Mouse (Mus musculus) left cerebral cortex, adult 9 months (tissue): ENCODE data around the gene Zfp760.
"Not testable (repeated sequence)": the region's sequence is repeated elsewhere in the genome, so short reads cannot be mapped to it uniquely, and the experiment has no call there.

Source experiments
- DNase-seq, 2 experiments: peaks; one replicate each; pipeline ENCODE4 v3.0.0; 2022; ENCODE audit warnings: low spot score in 2 of 2

The Zfp760 gene

DNA sequence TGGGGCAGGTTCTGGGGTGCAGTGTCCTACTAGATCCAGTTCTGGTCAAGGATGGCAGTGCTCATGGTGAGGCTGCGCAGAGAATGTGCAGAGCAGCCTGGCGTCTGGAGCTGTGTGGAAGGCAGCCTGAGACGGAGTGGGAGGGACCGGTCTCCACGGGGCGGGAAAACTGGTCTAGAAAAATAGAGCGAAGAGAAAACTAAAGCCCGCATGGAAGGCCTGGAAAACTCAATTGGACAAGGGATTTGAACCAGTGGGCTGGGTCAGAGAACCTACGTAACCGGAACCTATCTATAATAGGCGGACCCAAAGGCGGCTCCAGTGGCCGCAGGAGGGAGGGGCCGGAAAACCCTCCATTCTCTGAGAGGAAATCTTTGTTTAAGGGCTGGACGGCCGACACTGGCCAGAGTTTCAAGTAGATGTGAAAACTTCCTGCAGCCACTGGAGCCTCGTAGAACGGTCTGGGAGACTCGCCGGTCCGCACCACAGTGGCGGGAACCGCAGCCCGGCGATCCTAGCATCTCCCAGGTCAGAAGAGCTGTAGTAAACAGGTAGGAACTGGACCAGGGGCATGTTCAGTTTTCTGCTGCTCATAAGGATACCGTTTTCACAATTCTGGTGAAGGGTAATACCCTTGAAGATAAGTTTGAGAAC, at the start of gene Zfp760:
Gene Zfp760 (plus strand): TSS at position 399 of the 654 bp plus-strand sequence.
- DNase-seq, result peak; percentile 66 to 83

DNA sequence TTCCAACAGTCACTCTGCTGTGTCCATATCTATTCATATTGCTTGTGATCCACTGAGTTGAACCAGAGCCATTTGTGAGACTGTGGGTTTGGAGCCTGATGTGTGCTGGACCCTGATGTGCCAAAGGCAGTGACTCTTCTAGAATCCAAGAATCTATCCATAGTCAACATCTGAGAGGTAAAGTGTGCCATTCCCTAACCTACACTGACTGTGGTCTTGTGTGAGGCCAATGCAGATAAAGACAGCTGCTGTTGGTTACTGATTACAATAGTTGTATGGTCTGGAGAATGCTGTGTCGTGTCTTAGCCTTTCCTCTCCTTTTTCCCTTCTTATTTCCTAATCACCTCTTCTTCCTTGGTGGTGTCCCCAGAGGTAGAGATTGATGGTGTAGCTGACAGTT, 28.7 kb upstream of the Zfp760 start:
- DNase-seq, result not testable (repeated sequence)

DNA sequence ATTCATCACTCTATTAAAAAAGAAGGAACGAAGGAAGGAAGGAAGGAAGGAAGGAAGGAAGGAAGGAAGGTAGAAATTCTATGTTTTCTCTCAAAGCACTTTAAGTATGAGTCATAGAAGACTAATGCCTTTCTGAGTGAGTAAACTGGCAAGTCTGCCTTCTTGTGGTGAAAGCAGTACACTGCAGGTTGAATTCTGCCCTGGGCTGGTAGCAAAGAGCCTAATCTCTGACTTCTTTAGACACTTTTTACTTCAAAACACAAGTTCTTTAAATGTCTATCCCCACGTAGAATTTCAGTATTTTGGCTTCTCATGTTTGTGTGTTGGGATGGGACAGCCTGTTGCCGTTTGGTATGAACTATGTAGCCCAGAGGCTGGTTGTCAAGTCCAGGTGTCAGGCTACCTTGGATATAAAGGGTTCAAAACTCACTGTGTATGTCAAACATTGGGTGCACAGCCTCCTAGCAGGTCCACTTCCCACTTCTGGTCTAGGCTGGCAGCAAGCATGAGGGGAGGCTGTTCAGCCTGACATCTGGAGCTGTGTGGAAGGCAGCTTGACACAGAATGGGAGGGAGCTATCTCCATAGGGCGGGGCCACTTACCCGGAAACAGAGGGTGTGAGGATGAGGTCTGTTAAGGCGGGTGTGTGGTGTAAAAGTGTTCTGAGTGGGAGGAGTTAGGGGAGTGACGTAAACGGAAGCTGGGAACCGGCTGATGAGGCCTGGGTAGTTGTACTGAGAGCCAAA, 28.1 kb upstream of the Zfp760 start:
- DNase-seq, result peak; percentile 80 to 88

- DNase-seq, result not testable (repeated sequence)
These were observed 27.5 kb upstream of the Zfp760 start for GRCm38 (mm10) chr17:21680019-21680376.

- DNase-seq, result no peak
These were observed 16.0 kb upstream of the Zfp760 start, which contains the start of gene Gm10226 for GRCm38 (mm10) chr17:21691560-21691959. TSS of gene Gm10226 (plus strand) at chr17:21691860.

DNA sequence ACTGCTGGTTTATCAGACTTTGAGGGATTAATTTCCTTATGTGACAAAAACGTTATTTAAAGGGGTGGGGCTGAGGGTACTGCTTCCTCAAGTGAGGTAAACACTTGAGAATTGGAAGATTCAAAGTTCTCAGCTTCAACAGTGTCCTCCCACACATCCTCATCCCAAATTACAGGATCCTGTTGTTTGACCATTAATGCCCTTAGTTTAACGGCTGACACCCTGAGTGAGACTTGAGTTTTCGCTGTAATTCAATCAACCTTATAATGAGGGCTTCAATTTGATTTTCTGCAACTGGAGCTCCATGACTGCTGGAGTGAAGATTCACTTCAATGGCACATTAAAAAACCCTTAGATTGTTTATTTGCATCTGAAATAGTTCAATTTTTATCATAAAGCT, 14.2 kb upstream of the Zfp760 start:
- no peak for DNase-seq

GRCm38 (mm10) chr17:21696073-21696472, 11.5 kb upstream of the Zfp760 start:
- DNase-seq, result no peak

GRCm38 (mm10) chr17:21702281-21703240, 5.0 kb upstream of the Zfp760 start:
- no peak for DNase-seq

- no peak for DNase-seq
These were observed 4.1 kb upstream of the Zfp760 start for GRCm38 (mm10) chr17:21703414-21703813.

DNA sequence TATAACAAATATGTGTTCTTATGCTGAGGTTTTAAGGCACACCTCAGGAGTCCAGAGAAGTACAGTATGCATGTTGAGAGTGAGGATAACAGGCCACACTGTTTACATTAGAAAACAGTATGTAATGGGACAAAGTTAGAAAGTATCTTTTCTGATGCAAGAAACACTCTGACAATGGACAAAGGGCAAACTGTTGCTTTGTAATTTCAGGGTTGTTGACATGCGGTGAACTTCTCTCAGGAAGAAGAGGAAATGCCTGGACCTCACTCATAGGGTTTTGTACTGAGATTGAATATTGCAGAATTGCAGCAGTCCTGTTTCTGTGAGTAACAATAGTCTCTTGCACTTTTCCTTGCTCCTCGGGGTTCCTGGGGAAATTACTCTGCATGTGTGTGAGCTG, 860 bp downstream of the Zfp760 start:
- no peak for DNase-seq

- DNase-seq, result not testable (repeated sequence)
These were observed 23.0 kb downstream of the Zfp760 start, which contains the start of gene Zfp229 for GRCm38 (mm10) chr17:21730495-21730894. TSS of gene Zfp229 (plus strand) at chr17:21730795.

GRCm38 (mm10) chr17:21733049-21733448, 25.5 kb downstream of the Zfp760 start:
- DNase-seq, result no peak

GRCm38 (mm10) chr17:21733529-21734031, 26.0 kb downstream of the Zfp760 start:
- peak; percentile 4 to 49 for DNase-seq

GRCm38 (mm10) chr17:21752791-21753190, 45.2 kb downstream of the Zfp760 start:
- DNase-seq, result no peak

DNA sequence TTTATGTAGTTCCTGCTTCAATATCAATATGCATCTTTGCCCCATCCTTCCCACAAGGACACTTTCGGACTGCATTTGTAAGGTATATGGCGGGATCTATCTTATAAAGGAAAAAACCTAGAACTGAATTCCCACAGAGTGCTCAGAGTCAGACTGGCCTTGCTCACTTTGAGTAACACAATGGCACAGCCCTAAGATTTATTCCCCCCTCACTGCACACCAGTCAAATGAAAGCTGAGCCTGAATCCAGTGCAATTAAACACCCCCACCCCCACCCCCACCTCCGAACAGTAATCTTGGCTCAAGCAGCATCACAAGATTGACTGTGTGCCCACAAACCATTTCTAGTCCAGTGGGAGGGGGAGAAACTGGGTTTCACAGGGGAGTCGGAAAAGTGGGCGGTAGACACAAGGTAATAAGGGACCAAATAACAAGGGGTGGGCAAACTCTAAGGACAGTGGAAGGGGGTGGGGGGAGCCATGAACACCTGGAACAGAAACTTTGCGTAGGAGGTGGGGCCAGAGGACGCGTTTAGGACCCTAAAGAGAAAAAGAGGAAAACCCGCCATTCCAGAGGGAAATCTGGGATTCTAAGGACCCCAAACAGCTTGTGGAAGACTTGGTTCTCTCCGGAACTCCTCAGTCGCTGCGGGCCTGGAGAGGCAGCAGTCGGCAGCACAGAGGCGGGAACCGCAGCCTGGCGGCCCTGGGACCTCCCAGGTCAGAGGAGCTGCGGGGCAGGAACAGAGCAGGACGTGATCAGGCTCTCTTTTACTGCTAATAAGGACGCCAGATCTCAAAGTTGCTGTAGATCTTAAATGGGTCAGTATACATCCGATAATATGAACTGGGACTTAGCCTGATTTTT, 46.0 kb downstream of the Zfp760 start:
- no peak for DNase-seq

DNA sequence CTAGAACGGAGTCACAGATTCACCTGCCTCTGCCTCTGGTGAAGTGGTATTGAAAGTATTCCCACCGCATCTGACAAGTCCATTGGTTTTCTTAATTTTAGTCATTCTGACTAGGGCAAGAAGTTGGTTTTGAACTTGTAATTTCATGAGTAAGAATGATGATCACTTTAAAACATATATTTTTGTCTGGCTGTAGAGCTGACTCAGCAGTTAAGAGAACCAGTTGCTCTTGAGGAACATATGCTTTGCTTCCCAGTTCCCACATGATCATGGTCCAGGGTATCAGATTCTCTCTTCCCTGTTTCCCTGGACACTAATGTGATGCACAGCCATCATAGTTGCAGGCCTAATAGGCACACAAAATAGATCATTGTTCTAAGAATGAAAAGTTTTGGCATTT, 62.8 kb downstream of the Zfp760 start:
- no peak for DNase-seq
